Comparison of ENCODE assay signal across 11 mouse cellular contexts in the genomic region with DNA sequence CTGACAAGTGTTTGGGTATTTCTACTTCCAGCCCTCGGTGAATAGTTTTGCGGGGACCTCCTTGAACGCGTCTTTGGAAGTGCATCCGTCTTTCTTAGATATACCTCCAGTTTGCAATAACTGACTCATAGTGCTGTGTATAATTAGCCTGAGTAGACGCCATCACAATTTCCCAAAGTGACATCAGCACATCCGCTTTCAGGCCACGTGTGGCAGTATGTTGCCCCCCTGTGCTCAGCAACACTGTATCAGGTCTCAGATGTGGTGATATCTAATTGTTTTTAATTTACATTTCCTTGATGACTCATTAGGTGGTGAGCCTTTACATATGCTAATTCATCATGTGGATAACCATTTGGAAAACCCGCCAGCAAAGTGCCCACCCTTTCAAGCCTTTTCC.
"Had no signal": no experiment of that assay in that cellular context is flagged by ENCODE, and none has a peak within 500 bp of the region (broad histone marks: within the 10 kb centered on the region; RNA-seq: fewer than 3 reads in every experiment).

No protein-coding gene starts in this region.

- DNase-seq: kidney, postnatal 36 days; layer of hippocampus, adult 9-11 months; liver; liver, embryonic 13.5 days; lung, adult 18-20 months; right cerebral cortex, postnatal 14 days; thymus, postnatal 4 days had no signal

- H3K9me3 ChIP-seq: limb, embryonic 12.5 days; liver, embryonic 13.5 days; midbrain, embryonic 12.5 days had no signal

- H3K27ac ChIP-seq: kidney, postnatal 0 days; limb, embryonic 12.5 days; liver, embryonic 13.5 days; midbrain, embryonic 12.5 days had no signal

- H3K4me3 ChIP-seq: limb, embryonic 12.5 days; liver, embryonic 13.5 days; midbrain, embryonic 12.5 days had no signal

- ATAC-seq: midbrain, embryonic 16.5 days had no signal

- H3K9ac ChIP-seq: limb, embryonic 12.5 days; liver, embryonic 13.5 days; midbrain, embryonic 12.5 days had no signal

- H3K4me2 ChIP-seq: limb, embryonic 12.5 days; liver, embryonic 13.5 days; midbrain, embryonic 12.5 days had no signal

- H3K36me3 ChIP-seq: liver, embryonic 13.5 days had no signal

- H3K27me3 ChIP-seq: limb, embryonic 12.5 days; midbrain, embryonic 12.5 days had no signal
